Mouse (Mus musculus): ENCODE measurements around the gene Ccdc43. TPM values are rescaled to one million over a fixed set of nuclear protein-coding genes. Genes with fewer than 3 reads are reported as not detected.
"Not testable (repeated sequence)": the region's sequence is repeated elsewhere in the genome, so short reads cannot be mapped to it uniquely, and the experiment has no call there.

Ccdc43 gene
- total and polyA plus RNA-seq, 3 experiments, result 39.3 to 41.7 TPM; not detected in 1

GRCm38 (mm10) chr11:102714578-102714977 lies 17.0 kb upstream of the Ccdc43 start:
- H3K4me3 ChIP-seq (ENCODE audit: control insufficient read depth in 1 of 2, insufficient read depth in 1 of 2, low read depth in 2 of 2, low read length in 2 of 2); H3K9me3 ChIP-seq (replicated peaks; ENCODE audit: insufficient read depth, low read length); H3K36me3 ChIP-seq (ENCODE audit: control insufficient read depth in 1 of 2, insufficient read depth in 2 of 2, low read length in 2 of 2); H3K9ac ChIP-seq (ENCODE audit: control insufficient read depth, low read depth, low read length, poor library complexity, severe bottlenecking); H3K27ac ChIP-seq (ENCODE audit: control insufficient read depth, low read depth, low read length); H3K79me2 ChIP-seq (ENCODE audit: control insufficient read depth, insufficient read depth, low read length, poor library complexity); H3K4me1 ChIP-seq (ENCODE audit: control insufficient read depth in 1 of 2, insufficient read depth in 2 of 2, low read length in 2 of 2): not testable (repeated sequence)
- DNase-seq (ENCODE audit: low read depth, low spot score), result peak; percentile 19
- peaks cover 4 to 12% of the 10 kb centered on the region in 2 experiments; a peak in 3 of 4 replicates for H3K27me3 ChIP-seq (ENCODE audit: control insufficient read depth in 1 of 2, insufficient read depth in 2 of 2, low read length in 2 of 2)
- peak; percentile 41 to 46 (median 46); a peak in 5 of 6 replicates for TF ChIP-seq CTCF (IDR thresholded peaks at IDR 0.05 in 2 of 3, conservative IDR thresholded peaks at IDR 0.05 in 1 of 3; ENCODE audit: control insufficient read depth in 1 of 3, insufficient read depth in 1 of 3, low read depth in 2 of 3, low read length in 3 of 3, poor library complexity in 1 of 3, severe bottlenecking in 1 of 3)

- no peak overlapping the region for H3K27ac ChIP-seq (ENCODE audit: control insufficient read depth, low read depth, low read length)
- H3K79me2 ChIP-seq (ENCODE audit: control insufficient read depth, insufficient read depth, low read length, poor library complexity), result no peaks in the 10 kb centered on the region
- H3K27me3 ChIP-seq (ENCODE audit: control insufficient read depth in 1 of 2, insufficient read depth in 2 of 2, low read length in 2 of 2), result peaks cover 0 to 11% of the 10 kb centered on the region in 2 experiments
- no peak for DNase-seq (ENCODE audit: low read depth, low spot score)
- TF ChIP-seq POLR2AphosphoS2 (IDR thresholded peaks at IDR 0.05; ENCODE audit: low read length) (no peak), MAZ (IDR thresholded peaks at IDR 0.05; ENCODE audit: low read depth, low read length) (no peak), POLR2AphosphoS5 (IDR thresholded peaks at IDR 0.05; ENCODE audit: borderline replicate concordance, low read depth, low read length) (no peak), MEF2A (IDR thresholded peaks at IDR 0.05; ENCODE audit: extremely low read depth, insufficient replicate concordance, low read depth, low read length, poor library complexity, severe bottlenecking) (no peak), RCOR1 (IDR thresholded peaks at IDR 0.05; ENCODE audit: low read depth, low read length) (no peak), USF1 (IDR thresholded peaks at IDR 0.05; ENCODE audit: low read depth, low read length) (no peak), UBTF (IDR thresholded peaks at IDR 0.05; ENCODE audit: borderline replicate concordance, insufficient read depth, low read depth, low read length) (no peak), CHD2 (IDR thresholded peaks at IDR 0.05; ENCODE audit: low read length) (no peak), BHLHE40 (IDR thresholded peaks at IDR 0.05; ENCODE audit: borderline replicate concordance, low read depth, low read length) (no peak), GABPA (IDR thresholded peaks at IDR 0.05; ENCODE audit: low read depth, low read length) (no peak), ZNF384 (IDR thresholded peaks at IDR 0.05; ENCODE audit: low read depth, low read length) (no peak), HCFC1 (IDR thresholded peaks at IDR 0.05; ENCODE audit: low read depth, low read length) (no peak), GATA1 (IDR thresholded peaks at IDR 0.05; ENCODE audit: low read depth, low read length) (no peak), NELFE (IDR thresholded peaks at IDR 0.05; ENCODE audit: low read depth, low read length) (no peak), TAL1 (IDR thresholded peaks at IDR 0.05; ENCODE audit: low read length) (no peak), MAX (IDR thresholded peaks at IDR 0.05; ENCODE audit: low read length) (no peak), CTCF (IDR thresholded peaks at IDR 0.05 in 2 of 3, conservative IDR thresholded peaks at IDR 0.05 in 1 of 3; ENCODE audit: control insufficient read depth in 1 of 3, insufficient read depth in 1 of 3, low read depth in 2 of 3, low read length in 3 of 3, poor library complexity in 1 of 3, severe bottlenecking in 1 of 3) (no peak), ELF1 (IDR thresholded peaks at IDR 0.05; ENCODE audit: low read depth, low read length) (no peak), ZMIZ1 (IDR thresholded peaks at IDR 0.05; ENCODE audit: low read depth, low read length) (no peak), SMC3 (IDR thresholded peaks at IDR 0.05; ENCODE audit: low read depth, low read length) (no peak)
- no peaks in the 10 kb centered on the region for H3K9me3 ChIP-seq (replicated peaks; ENCODE audit: insufficient read depth, low read length)
- no peaks in the 10 kb centered on the region for H3K4me1 ChIP-seq (ENCODE audit: control insufficient read depth in 1 of 2, insufficient read depth in 2 of 2, low read length in 2 of 2)
- H3K9ac ChIP-seq (ENCODE audit: control insufficient read depth, low read depth, low read length, poor library complexity, severe bottlenecking), result no peak overlapping the region
- H3K4me3 ChIP-seq (ENCODE audit: control insufficient read depth in 1 of 2, insufficient read depth in 1 of 2, low read depth in 2 of 2, low read length in 2 of 2), result no peak overlapping the region
- no peaks in the 10 kb centered on the region for H3K36me3 ChIP-seq (ENCODE audit: control insufficient read depth in 1 of 2, insufficient read depth in 2 of 2, low read length in 2 of 2)
Measured at GRCm38 (mm10) chr11:102712411-102712810, 14.8 kb upstream of the Ccdc43 start.

DNA sequence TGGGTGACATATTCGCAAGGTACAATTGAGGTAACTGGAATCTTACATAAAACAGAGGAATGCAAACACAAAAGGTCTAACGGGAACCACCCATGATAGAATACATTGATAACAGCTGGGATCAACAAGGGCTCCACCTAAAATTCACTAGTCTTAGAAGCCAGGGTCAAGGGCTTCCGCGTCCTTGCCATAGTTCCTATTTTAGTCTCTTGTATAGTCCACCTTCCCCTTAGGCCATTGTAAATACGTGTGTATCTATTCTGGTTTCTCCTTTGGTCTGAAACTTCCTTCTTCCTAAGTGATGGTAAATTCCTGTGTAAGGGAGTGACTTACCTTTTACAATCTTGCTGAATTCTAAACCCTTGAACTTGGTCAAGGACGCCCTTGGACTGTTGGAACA lies 4.6 kb upstream of the Ccdc43 start:
- DNase-seq (ENCODE audit: low read depth, low spot score), result not testable (repeated sequence)

More for the DNA sequence above, 4.6 kb upstream of the Ccdc43 start:
- not testable (repeated sequence) for H3K79me2 ChIP-seq (ENCODE audit: control insufficient read depth, insufficient read depth, low read length, poor library complexity); H3K9me3 ChIP-seq (replicated peaks; ENCODE audit: insufficient read depth, low read length); H3K9ac ChIP-seq (ENCODE audit: control insufficient read depth, low read depth, low read length, poor library complexity, severe bottlenecking); H3K27ac ChIP-seq (ENCODE audit: control insufficient read depth, low read depth, low read length); H3K4me1 ChIP-seq (ENCODE audit: control insufficient read depth in 1 of 2, insufficient read depth in 2 of 2, low read length in 2 of 2); H3K27me3 ChIP-seq (ENCODE audit: control insufficient read depth in 1 of 2, insufficient read depth in 2 of 2, low read length in 2 of 2); H3K36me3 ChIP-seq (ENCODE audit: control insufficient read depth in 1 of 2, insufficient read depth in 2 of 2, low read length in 2 of 2); H3K4me3 ChIP-seq (ENCODE audit: control insufficient read depth in 1 of 2, insufficient read depth in 1 of 2, low read depth in 2 of 2, low read length in 2 of 2)
